Mouse (Mus musculus) hindbrain, embryonic 16.5 days (tissue): Measurements from ENCODE around the gene Bcl2l10. TPM values are rescaled to one million over a fixed set of nuclear protein-coding genes. Genes with fewer than 3 reads are reported as not detected.

ENCODE experiments used
- ATAC-seq: fragments of 200-750 bp; cut with Nextera tagmentation; 2 replicates; pipeline ENCODE4 v1.8.0; 2017; ENCODE audit warnings: moderate TSS enrichment, moderate library complexity
- H3K27ac ChIP-seq: fragments of 300-500 bp; sonication (generic); 2 replicates; pipeline ENCODE4 v1.5.1; 2014; ENCODE audit warnings: low read depth, mild to moderate bottlenecking, control low read depth, low read length, moderate library complexity
- H3K27me3 ChIP-seq: fragments of 300-500 bp; sonication (generic); replicated peaks from 2 replicates; pipeline ENCODE4 v1.6.1; 2014; ENCODE audit warnings: low read length; ENCODE audit not compliant: control insufficient read depth, insufficient read depth
- H3K36me3 ChIP-seq: fragments of 300-500 bp; sonication (generic); 2 replicates; pipeline ENCODE4 v1.6.1; 2014; ENCODE audit warnings: mild to moderate bottlenecking, low read length, moderate library complexity, mixed read lengths; ENCODE audit not compliant: control insufficient read depth, insufficient read depth
- H3K4me1 ChIP-seq: fragments of 300-500 bp; sonication (generic); 2 replicates; pipeline ENCODE4 v1.6.1; 2014; ENCODE audit warnings: low read depth, low read length; ENCODE audit not compliant: control insufficient read depth, insufficient read depth
- H3K4me2 ChIP-seq: fragments of 300-500 bp; sonication (generic); 2 replicates; pipeline ENCODE4 v1.6.1; 2014; ENCODE audit warnings: mild to moderate bottlenecking, low read length, control low read depth, moderate library complexity
- H3K4me3 ChIP-seq: fragments of 300-500 bp; sonication (generic); 2 replicates; pipeline ENCODE4 v1.5.1; 2014; ENCODE audit warnings: mild to moderate bottlenecking, low read length, control low read depth, moderate library complexity
- H3K9ac ChIP-seq: fragments of 300-500 bp; sonication (generic); 2 replicates; pipeline ENCODE4 v1.6.1; 2014; ENCODE audit warnings: low read depth, mild to moderate bottlenecking, control low read depth, low read length, moderate library complexity
- H3K9me3 ChIP-seq: fragments of 300-500 bp; sonication (generic); 2 replicates; pipeline ENCODE4 v1.6.1; 2014; ENCODE audit warnings: mild to moderate bottlenecking, low read length, moderate library complexity; ENCODE audit not compliant: control insufficient read depth
- WGBS: fragments of 180-500 bp; shearing (Covaris S2); extraction: QIAGEN DNeasy Blood & Tissue Kit; methylation state at CpG from one replicate; pipeline ENCODE4 v1.1.7; 2014; 5-methylcytosine and 5-hydroxymethylcytosine counted together
- polyA plus RNA-seq: library from polyadenylated mRNA; unstranded; fragments of >200 nt; fragmentation: Nextera tagmentation; extraction: Ambion mirVana; gene quantifications from 2 replicates; pipeline ENCODE4 v1.2.1, GENCODE M21; 2015

Gene Bcl2l10
- polyA plus RNA-seq, 1 experiment from 2014 or later: not detected

GRCm38 (mm10) chr9:75313138-75313831, 34.3 kb upstream of the Bcl2l10 start:
- H3K4me2 ChIP-seq: peak overlapping the region; percentile 80
- peak overlapping the region; percentile 91 for H3K27ac ChIP-seq
- H3K9ac ChIP-seq: peak overlapping the region; percentile 80
- H3K27me3 ChIP-seq: no peaks in the 10 kb centered on the region
- 23% methylated on average over 11 of the region's 11 CpGs for WGBS
- ATAC-seq: peak; percentile 32; the same call in 1 of the 2 replicates
- peak overlapping the region; percentile 80 for H3K4me3 ChIP-seq
- no peaks in the 10 kb centered on the region for H3K36me3 ChIP-seq
- no peaks in the 10 kb centered on the region for H3K9me3 ChIP-seq
- H3K4me1 ChIP-seq: peaks cover 11% of the 10 kb centered on the region

- Histone ChIP-seq H3K9ac (peak overlapping the region; percentile 80), H3K4me3 (peak overlapping the region; percentile 80), H3K27me3 (no peaks in the 10 kb centered on the region), H3K4me1 (peaks cover 11% of the 10 kb centered on the region), H3K27ac (peak overlapping the region; percentile 91), H3K4me2 (peak overlapping the region; percentile 80), H3K36me3 (no peaks in the 10 kb centered on the region), H3K9me3 (no peaks in the 10 kb centered on the region)
- ATAC-seq: peak; percentile 89
- WGBS: under 1% methylated on average over 39 of the region's 52 CpGs
These were observed 33.6 kb upstream of the Bcl2l10 start for GRCm38 (mm10) chr9:75313832-75314516.

- H3K4me3 ChIP-seq: peak overlapping the region; percentile 80
- WGBS: 3% methylated on average over 22 of the region's 22 CpGs
- H3K4me1 ChIP-seq: peaks cover 11% of the 10 kb centered on the region
- H3K27ac ChIP-seq: peak overlapping the region; percentile 91
- H3K4me2 ChIP-seq: peak overlapping the region; percentile 80
- H3K9ac ChIP-seq: peak overlapping the region; percentile 80
- H3K9me3 ChIP-seq: no peaks in the 10 kb centered on the region
- ATAC-seq: peak; percentile 16
- H3K36me3 ChIP-seq: no peaks in the 10 kb centered on the region
- no peaks in the 10 kb centered on the region for H3K27me3 ChIP-seq
These were observed 32.9 kb upstream of the Bcl2l10 start for GRCm38 (mm10) chr9:75314517-75315105.

- peak overlapping the region; percentile 80 for H3K4me2 ChIP-seq
- ATAC-seq: no peak
- H3K4me1 ChIP-seq: peaks cover 11% of the 10 kb centered on the region
- no peaks in the 10 kb centered on the region for H3K27me3 ChIP-seq
- no peaks in the 10 kb centered on the region for H3K9me3 ChIP-seq
- WGBS: 72% methylated on average over 3 of the region's 3 CpGs
- H3K9ac ChIP-seq: peak overlapping the region; percentile 80; the same call in 1 of the 2 replicates
- H3K4me3 ChIP-seq: peak overlapping the region; percentile 80
- no peak overlapping the region for H3K27ac ChIP-seq
- no peaks in the 10 kb centered on the region for H3K36me3 ChIP-seq
These were observed 32.3 kb upstream of the Bcl2l10 start for GRCm38 (mm10) chr9:75315238-75315637.

GRCm38 (mm10) chr9:75316771-75317170, 30.8 kb upstream of the Bcl2l10 start:
- Histone ChIP-seq H3K9ac (no peak overlapping the region), H3K36me3 (no peaks in the 10 kb centered on the region), H3K4me3 (no peak overlapping the region), H3K4me2 (no peak overlapping the region), H3K4me1 (peaks cover 11% of the 10 kb centered on the region), H3K27me3 (no peaks in the 10 kb centered on the region), H3K27ac (no peak overlapping the region), H3K9me3 (no peaks in the 10 kb centered on the region)
- ATAC-seq: no peak
- WGBS: 94% methylated on average over 6 of the region's 6 CpGs

GRCm38 (mm10) chr9:75318196-75318595, 29.4 kb upstream of the Bcl2l10 start:
- WGBS: 93% methylated on average over 2 of the region's 2 CpGs
- H3K27me3 ChIP-seq: no peaks in the 10 kb centered on the region

GRCm38 (mm10) chr9:75319365-75319764, 28.2 kb upstream of the Bcl2l10 start:
- Histone ChIP-seq H3K4me3 (no peak overlapping the region), H3K9me3 (no peaks in the 10 kb centered on the region), H3K27ac (no peak overlapping the region), H3K4me1 (peaks cover 11% of the 10 kb centered on the region), H3K4me2 (no peak overlapping the region), H3K9ac (no peak overlapping the region), H3K36me3 (no peaks in the 10 kb centered on the region), H3K27me3 (no peaks in the 10 kb centered on the region)
- no peak for ATAC-seq
- WGBS: 73% methylated on average over 3 of the region's 3 CpGs

More at GRCm38 (mm10) chr9:75318196-75318595, 29.4 kb upstream of the Bcl2l10 start:
- no peak for ATAC-seq
- peaks cover 11% of the 10 kb centered on the region for H3K4me1 ChIP-seq
- H3K9ac ChIP-seq: no peak overlapping the region
- H3K27ac ChIP-seq: no peak overlapping the region
- H3K4me2 ChIP-seq: no peak overlapping the region
- H3K9me3 ChIP-seq: no peaks in the 10 kb centered on the region
- H3K36me3 ChIP-seq: no peaks in the 10 kb centered on the region
- no peak overlapping the region for H3K4me3 ChIP-seq

GRCm38 (mm10) chr9:75322099-75322885, 25.3 kb upstream of the Bcl2l10 start:
- H3K4me1 ChIP-seq: no peaks in the 10 kb centered on the region
- no peak for ATAC-seq
- no peak overlapping the region for H3K9ac ChIP-seq
- no peak overlapping the region for H3K27ac ChIP-seq
- no peaks in the 10 kb centered on the region for H3K27me3 ChIP-seq
- WGBS: 85% methylated on average over 13 of the region's 13 CpGs
- no peak overlapping the region for H3K4me3 ChIP-seq
- no peaks in the 10 kb centered on the region for H3K9me3 ChIP-seq
- H3K4me2 ChIP-seq: no peak overlapping the region
- H3K36me3 ChIP-seq: no peaks in the 10 kb centered on the region; the same call in 1 of the 2 replicates
